Mouse (Mus musculus): ENCODE measurements around the gene Olfr1031. TPM values are rescaled to one million over a fixed set of nuclear protein-coding genes. Genes with fewer than 3 reads are reported as not detected.
"Not testable (repeated sequence)": the region's sequence is repeated elsewhere in the genome, so short reads cannot be mapped to it uniquely, and the experiment has no call there.

Olfr1031 gene
- total RNA-seq (2021), result not detected
- long read RNA-seq, experiment 1, result 0 reads
- long read RNA-seq, experiment 2, result 0 reads

- DNase-seq (ENCODE audit: low spot score in 2 of 2), result no peak
These were observed at the start of gene Olfr1031 for GRCm38 (mm10) chr2:85990004-85990403. Gene Olfr1031 (plus strand): TSS chr2:85990304.

- no peak for DNase-seq (ENCODE audit: low spot score in 2 of 2)
These were observed 40.0 kb upstream of the Olfr1031 start, which contains the start of gene Olfr1028 for GRCm38 (mm10) chr2:85950137-85950536. Gene Olfr1028 (plus strand): TSS chr2:85950437.

GRCm38 (mm10) chr2:85973595-85973994, 16.5 kb upstream of the Olfr1031 start, which contains the start of gene Olfr1029:
Gene Olfr1029 (plus strand): TSS chr2:85973895.
- no peak for DNase-seq (ENCODE audit: low spot score in 2 of 2)

- DNase-seq (ENCODE audit: low spot score in 2 of 2), result no peak
These were observed 11.1 kb upstream of the Olfr1031 start, which contains the start of gene Olfr1030 for GRCm38 (mm10) chr2:85978976-85979375. Gene Olfr1030 (plus strand): TSS chr2:85979276.

DNA sequence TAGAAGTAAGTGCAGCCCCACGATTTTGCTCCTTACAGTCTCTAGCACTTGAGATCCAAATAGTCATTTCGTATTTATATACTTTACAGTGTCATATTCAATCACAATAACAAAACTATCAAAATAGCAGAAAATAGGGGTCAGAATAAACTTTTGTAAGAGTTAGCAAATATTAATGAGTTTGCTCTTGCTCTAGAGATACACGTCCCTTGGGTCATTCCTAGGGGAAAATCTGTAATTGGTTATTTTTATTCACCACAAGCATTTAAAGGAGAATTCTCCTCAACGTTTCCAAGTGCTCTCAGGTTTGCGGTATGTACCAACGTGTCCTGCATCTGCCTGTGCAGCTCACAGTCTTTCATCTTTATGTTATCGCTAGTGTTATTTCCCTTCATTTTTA, 15.1 kb downstream of the Olfr1031 start, which contains the start of gene Olfr1032:
Gene Olfr1032, plus strand, starts transcription at position 301 of the 400 bp plus-strand sequence.
- no peak for DNase-seq (ENCODE audit: low spot score in 2 of 2)

GRCm38 (mm10) chr2:86020406-86020805, 30.3 kb downstream of the Olfr1031 start, which contains the start of gene Olfr1033:
Gene Olfr1033 (plus strand): TSS chr2:86020633.
- not testable (repeated sequence) for DNase-seq (ENCODE audit: low spot score in 2 of 2)

GRCm38 (mm10) chr2:86021518-86021917, 31.4 kb downstream of the Olfr1031 start:
- not testable (repeated sequence) for DNase-seq (ENCODE audit: low spot score in 2 of 2)

Other genes starting within 250 kb of the Olfr1031 start
- not detected for gene Olfr1012, start 227.5 kb upstream of the Olfr1031 start, total RNA-seq (2021)
- gene Olfr1013, start 223.2 kb upstream of the Olfr1031 start, total RNA-seq (2021), result not detected
- not detected for gene Olfr1014, start 217.6 kb upstream of the Olfr1031 start, total RNA-seq (2021)
- gene Olfr1015, start 208.3 kb upstream of the Olfr1031 start, total RNA-seq (2021), result not detected
- gene Olfr1016, start 187.8 kb upstream of the Olfr1031 start, total RNA-seq (2021), result not detected
- gene Olfr1018, start 171.8 kb upstream of the Olfr1031 start, total RNA-seq (2021), result not detected
- not detected for gene Olfr1019, start 144.8 kb upstream of the Olfr1031 start, total RNA-seq (2021)
- not detected for gene Olfr1020, start 143.3 kb upstream of the Olfr1031 start, total RNA-seq (2021)
- gene Olfr1022, start 121.7 kb upstream of the Olfr1031 start, total RNA-seq (2021), result not detected
- not detected for gene Olfr1023, start 104.7 kb upstream of the Olfr1031 start, total RNA-seq (2021)
- not detected for gene Olfr1024, start 85.3 kb upstream of the Olfr1031 start, total RNA-seq (2021)
- not detected for gene Olfr1025-ps1, start 75.1 kb upstream of the Olfr1031 start, total RNA-seq (2021)
- gene Olfr1026, start 68.7 kb upstream of the Olfr1031 start, total RNA-seq (2021), result not detected
- not detected for gene Olfr1028, start 39.9 kb upstream of the Olfr1031 start, total RNA-seq (2021)
- gene Olfr1029, start 16.4 kb upstream of the Olfr1031 start, total RNA-seq (2021), result not detected
- gene Olfr1030, start 11.0 kb upstream of the Olfr1031 start, total RNA-seq (2021), result not detected
- not detected for gene Olfr1032, start 15.2 kb downstream of the Olfr1031 start, total RNA-seq (2021)
- under 1 TPM; 0.08 to 0.10 TPM for gene Olfr1033, start 30.3 kb downstream of the Olfr1031 start, total RNA-seq (2021)
- gene Olfr1034, start 55.6 kb downstream of the Olfr1031 start, total RNA-seq (2021), result not detected
- gene Olfr1036, start 83.7 kb downstream of the Olfr1031 start, total RNA-seq (2021), result not detected
- not detected for gene Olfr1037, start 97.1 kb downstream of the Olfr1031 start, total RNA-seq (2021)
- not detected for gene Olfr1039, start 145.6 kb downstream of the Olfr1031 start, total RNA-seq (2021)
- not detected for gene Olfr1040, start 156.4 kb downstream of the Olfr1031 start, total RNA-seq (2021)
- not detected for gene Olfr1042, start 171.5 kb downstream of the Olfr1031 start, total RNA-seq (2021)
- not detected for gene Olfr1043, start 177.2 kb downstream of the Olfr1031 start, total RNA-seq (2021)
- gene Olfr1044, start 187.5 kb downstream of the Olfr1031 start, total RNA-seq (2021), result not detected
- not detected for gene Olfr52, start 195.4 kb downstream of the Olfr1031 start, total RNA-seq (2021)
- gene Olfr1045, start 212.7 kb downstream of the Olfr1031 start, total RNA-seq (2021), result not detected
- gene Olfr1046, start 229.0 kb downstream of the Olfr1031 start, total RNA-seq (2021), result not detected
- gene Olfr1047, start 241.1 kb downstream of the Olfr1031 start, total RNA-seq (2021), result not detected
- not detected for gene Olfr1048, start 250.0 kb downstream of the Olfr1031 start, total RNA-seq (2021)